Mouse (Mus musculus): ENCODE data around the gene Tbc1d17.
"Not testable (repeated sequence)": the region's sequence is repeated elsewhere in the genome, so short reads cannot be mapped to it uniquely, and the experiment has no call there.

Gene Tbc1d17

DNA sequence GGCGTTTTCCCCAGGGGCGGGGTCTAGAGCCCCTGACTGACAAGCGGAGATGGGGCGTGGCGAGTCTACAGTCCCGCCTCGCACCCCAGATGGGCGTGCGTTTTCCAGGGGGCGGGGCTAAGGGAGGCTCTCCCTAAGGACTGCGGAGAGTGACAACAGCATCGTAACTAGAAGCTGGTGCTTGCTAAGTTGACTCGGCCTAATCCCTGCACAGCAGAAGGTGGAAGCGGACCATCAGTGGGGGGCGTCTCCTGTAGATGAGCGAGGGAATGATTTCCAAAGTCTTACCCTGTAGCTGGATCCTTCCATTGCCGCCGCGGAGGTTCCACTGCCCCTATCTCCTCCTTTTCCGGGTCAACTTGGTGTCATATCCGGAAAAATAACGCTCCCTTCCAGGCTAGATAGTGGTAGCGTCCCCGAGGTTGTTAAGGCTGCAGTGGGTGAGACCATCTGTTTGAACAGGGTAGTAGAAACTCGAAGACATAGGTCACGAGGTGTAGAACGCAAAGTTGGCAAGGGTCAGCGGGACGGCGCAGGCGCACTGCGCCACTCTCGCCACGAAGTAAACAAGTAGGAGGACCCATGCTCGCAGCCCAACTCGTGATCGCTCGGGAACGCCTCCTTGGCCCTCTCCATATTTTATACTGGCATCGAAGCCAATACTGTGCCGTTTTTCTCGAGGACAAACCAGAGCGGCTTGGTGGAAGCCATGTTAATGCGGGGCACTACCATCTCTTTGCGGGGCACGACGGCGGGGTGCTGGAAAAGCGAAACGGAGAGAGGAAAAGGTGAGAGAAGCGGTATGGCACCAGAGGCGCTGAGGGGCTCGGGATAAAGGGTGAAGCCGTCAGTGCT is at the start of gene Tbc1d17, which contains the start of gene Akt1s1:
Gene Tbc1d17 (minus strand): TSS at position 519 of the 855 bp plus-strand sequence.
Gene Akt1s1 (plus strand): TSS at position 431 of the 855 bp plus-strand sequence.
- peak; percentile 100 for DNase-seq

DNA sequence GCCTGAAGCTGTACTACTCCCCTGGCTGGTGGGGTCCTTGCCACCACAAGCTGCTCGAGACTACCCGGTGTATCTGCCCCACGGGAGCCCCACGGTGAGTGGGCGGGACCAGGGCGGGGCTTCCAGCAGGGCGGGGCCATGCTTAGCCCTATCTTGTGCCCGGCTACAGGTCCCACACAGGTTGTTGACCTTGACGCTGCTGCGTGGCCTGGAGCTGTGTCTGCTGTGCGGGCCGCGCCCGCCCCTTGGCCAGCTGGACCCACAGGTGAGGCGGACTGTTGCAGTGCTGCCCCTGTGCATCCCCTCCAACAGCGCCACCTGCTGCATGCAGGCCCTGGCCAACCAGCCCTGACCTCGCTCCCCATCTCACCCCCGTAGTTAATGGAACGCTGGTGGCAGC is 49.7 kb upstream of the Tbc1d17 start:
- DNase-seq = peak; percentile 27 to 53

DNA sequence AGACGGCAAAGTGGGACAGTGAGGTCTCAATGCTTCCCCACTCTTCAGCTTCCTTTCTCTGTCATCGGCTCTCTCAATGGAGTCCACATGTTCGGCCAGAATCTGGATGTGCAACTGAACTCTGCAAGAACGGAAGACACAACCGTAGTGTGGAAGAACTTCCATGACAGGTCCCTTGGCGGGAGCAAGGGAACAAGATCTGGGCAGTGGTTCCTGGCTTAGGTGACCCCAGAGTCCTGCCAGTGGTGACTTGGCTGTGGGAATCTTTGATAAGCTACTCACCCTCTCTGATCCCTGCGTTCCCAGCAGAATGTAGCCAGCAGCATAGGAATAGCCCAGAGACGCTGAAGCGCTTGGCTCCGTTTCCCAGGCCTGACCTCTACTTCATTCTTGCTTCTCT is 47.6 kb upstream of the Tbc1d17 start:
- no peak for DNase-seq

DNA sequence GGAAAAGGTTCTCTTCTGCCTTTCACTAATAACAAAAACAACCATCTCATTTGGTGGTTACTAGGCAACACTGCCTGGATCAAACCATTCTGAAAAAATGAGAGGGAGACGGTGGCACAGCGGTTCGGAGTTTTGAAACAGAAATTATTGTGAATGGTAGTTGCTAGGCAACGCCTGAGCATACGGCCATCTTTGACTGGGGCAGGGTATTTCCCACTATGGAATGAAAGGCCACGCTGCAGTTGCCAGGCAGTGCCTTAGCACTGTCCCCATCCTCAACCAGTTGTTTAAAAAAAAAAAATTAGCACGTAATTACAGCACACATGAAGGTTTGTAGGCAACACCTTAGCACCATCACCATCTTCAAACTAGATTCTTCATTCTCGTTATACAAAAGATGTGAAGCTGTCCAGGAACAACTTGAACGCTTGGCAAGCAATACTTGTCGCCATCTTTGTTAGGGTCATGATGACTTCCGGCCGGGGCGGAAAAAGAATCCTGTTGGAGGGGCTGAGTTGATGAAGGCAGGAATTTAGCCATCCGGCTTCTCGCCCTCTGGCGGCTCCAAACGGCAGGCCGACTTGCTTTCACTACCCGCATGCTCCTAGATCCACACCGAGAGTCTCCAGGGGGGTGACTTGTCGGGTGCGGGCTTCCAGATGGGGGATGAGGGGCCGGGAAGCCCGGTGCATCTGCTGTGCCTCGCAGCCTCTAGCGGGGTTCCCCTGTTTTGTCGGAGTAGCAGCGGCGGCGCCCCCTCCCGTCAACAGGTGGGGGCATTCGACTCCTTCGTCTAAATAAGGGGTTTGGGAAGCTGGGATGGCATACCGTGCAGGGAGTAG is 46.9 kb upstream of the Tbc1d17 start, which contains the start of gene Fuz:
Gene Fuz (plus strand): TSS at position 487 of the 842 bp plus-strand sequence.
- peak; percentile 90 for DNase-seq

DNA sequence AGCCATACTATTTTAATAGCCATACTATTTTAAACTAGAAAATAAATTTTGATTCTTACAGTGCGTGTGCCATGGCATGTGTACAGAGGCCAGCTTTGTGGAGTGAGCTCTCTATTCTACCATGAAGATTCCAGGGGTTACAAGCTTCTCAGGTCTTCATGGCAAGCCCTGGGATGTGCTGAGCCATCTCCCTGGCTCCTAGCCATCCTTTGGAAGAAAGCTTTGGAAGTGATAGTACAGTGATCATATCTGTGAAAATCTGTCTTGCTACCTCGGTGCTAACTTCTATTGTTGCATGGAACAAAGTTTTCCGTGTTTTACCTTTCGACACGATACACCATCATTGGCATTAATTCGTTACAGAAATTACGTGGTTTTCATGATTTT is 46.3 kb upstream of the Tbc1d17 start:
- no peak for DNase-seq

DNA sequence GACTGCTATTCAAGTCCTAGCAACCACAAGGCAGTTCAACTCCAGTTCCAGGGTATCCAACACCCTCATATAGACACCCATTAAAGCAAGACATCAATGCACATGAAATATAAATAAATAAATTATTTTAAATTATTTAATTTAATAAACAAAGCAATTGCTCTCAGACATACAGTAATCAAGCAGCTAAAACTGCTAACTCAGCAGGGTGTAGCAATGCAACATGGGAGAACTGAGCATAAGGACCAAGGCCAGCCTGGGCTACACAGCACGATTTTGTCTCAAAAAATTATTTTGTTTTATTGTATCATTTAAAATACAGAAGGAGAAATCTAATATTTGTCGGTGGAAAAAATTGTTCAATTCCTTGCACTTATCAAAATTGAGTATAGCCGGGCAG is 45.3 kb upstream of the Tbc1d17 start:
- DNase-seq = no peak

DNA sequence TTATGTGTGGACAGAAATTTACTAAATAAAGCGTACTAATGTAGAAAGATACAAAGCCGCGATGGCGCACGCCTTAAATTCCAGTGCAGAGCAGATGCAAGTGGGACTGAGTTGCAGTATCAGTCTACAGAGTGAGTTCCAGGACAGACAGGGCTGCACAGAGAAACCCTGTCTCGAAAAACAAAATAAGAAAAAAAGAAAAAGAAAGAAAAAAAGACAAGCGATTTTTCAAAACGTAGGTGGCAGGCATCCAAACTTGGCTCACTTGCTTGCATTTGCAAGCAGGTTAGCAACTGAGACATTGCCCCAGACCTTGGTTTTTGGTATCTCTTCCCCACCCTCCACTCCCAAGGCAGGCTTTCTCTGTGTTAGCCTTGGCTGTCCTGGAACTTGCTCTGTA is 44.3 kb upstream of the Tbc1d17 start:
- DNase-seq = no peak

DNA sequence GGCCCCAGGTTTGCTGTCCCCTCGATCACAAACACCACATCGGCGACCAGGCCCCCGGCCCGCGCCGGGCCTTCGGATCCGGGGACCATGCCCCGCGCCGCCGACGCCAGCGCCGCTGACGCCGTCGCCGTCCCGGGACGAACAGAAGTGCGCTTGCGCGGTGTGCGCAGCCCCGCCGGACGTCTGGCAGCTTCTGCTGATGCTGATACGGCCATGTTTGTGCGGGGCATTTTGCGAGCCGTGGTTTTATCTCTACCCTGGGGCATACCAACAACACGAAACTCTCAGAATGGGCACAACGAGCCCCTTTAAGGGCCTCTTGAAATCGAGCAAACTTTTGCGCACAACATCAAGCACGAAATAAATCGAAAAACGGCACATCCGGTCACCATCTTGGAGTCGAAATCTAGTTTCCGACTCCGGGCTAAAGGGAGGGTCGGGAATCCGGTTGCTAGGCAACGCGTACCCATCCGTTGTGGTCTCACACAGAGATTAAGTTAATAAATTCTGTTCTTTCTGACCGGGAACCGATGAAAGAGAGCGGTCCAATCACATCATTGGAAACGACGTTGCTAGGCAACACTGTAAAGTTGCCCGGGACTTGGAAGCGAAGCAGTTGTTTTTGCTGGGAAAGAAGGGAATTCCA is 43.5 kb upstream of the Tbc1d17 start, which contains the start of gene Med25:
Gene Med25 (minus strand): TSS at position 437 of the 646 bp plus-strand sequence.
- peak; percentile 89 to 90 for DNase-seq

DNA sequence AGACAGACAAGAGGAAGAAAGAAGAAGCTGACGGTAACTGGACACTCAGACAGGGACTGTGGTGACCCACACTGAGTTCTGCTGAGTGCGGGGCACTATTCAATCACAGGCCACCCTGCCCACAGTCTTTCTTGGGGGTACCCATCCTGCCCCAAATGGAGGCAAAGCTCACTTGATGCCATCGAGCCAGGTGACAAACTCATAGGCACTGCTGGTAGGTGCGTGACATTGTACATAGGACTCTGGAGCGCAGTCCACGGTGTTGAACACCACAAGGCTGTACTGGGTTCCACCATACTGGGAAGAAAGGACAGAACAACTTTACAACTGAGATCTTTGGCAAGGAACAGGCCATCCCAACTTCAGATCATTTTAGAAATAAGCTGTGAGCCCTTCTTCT is 42.7 kb upstream of the Tbc1d17 start:
- DNase-seq = no peak

DNA sequence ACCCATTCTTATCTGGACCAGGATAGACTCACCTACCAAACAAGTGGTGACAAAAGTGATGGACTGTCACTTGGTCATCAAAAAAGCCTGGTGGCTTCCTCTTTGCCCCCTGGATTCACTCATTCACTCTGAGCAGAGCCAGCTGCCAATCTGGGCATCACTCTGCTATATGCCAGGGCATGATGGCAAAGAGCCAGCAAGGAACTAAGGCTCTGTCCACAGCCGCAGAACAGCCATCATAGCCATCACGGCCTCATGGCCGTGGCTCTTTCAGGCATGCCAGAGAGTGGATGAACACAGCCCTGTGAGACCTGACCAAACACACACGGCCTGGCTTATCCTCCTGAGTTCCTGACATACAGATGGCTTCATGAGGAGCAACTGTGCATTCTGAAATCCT is 41.9 kb upstream of the Tbc1d17 start:
- DNase-seq = peak in 1 of 2 experiments; percentile 35

DNA sequence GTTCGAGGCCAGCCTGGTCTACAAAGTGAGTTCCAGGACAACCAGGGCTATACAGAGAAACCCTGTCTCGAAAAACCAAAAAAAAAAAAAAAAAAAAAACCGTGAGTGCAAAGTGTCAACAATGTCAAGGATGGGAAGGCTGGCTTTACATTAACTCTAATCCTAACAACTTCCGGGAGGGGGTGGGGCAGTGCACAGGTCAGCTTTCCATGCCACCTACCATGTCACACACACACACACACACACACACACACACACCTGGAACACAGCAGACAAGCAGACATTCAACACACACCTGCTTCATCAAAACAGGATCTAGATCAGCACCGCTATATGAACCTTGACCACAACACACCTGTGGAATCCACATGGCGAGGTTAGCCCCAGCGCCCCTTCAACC is 41.3 kb upstream of the Tbc1d17 start:
- DNase-seq = no peak

DNA sequence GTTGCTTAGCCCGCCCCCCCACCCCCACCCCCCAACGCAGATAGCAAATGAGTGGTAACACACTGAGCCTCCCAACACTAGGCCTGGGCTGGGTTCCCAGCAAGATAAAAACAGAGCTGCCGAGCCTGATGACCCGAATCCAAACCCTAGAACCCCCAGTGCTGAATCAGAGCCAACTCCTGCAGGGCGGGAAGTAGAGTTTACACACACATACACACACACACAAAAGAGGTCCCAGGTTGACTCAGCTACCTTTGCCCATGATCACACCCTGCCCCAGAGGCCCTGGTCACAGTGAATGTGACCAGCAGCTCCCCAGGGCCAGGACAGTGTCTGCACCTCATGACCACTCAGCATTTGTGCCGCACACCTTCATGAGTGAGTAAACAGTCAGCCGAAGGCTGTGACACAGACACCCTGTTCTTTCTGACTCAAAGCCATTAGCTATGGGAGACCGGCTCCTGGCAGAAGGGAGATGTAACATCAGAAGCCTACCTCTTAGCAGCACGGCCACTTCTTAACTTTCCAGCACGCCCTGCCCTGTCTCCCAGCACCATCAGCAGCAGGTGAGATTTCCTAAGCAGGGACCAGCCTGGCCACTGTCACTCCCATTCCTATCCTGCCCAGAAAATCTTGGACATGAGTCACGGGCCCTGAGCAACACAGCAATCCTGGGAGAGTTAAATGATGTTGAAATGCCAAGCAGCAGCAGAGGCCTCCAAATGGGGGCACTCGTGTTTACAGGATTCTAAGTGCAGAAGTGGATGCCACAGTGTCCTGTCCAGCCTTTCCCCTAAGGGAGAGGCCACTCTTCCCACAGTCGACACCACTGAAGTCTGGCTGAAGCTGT is 39.6 kb upstream of the Tbc1d17 start:
- no peak for DNase-seq

DNA sequence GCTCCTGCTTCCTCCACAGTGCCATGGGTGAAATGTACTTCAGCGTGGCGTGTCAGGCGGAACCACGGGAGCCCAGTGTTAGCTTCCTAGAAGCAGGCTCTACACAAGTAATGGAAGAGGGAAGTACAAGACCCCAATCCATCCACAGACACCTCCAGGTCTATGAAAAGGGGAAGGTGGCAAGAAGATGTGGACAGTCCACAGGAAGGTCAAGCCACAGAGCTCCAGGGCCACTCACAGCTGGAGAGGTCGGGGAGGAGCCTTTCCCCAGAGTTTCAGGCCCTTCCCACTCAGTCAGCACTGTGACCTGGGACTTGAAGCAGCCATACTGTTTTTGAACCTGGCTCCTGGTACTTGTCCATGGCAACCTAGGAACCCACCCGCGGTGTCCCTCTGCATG is 38.1 kb upstream of the Tbc1d17 start:
- no peak for DNase-seq

DNA sequence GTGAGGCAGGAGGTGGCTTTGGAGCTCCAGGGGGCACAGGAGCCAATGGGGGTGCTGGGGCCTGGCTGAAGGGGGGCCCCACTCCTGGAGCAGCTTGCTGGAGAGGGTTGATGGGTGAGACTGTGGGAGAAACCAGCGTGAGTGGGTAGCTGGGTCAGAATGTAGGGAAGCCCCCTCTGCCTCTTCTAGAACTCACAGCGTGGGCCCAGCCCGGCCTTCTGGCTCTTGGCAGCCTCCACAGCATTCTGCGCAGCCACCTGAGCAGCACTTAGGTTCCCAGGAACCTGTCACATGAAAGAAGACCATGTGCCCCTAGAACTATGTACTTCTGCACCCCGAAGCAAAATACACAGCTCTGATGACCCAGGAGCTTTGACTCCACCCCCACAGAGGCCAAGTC is 35.8 kb upstream of the Tbc1d17 start:
- DNase-seq = no peak

DNA sequence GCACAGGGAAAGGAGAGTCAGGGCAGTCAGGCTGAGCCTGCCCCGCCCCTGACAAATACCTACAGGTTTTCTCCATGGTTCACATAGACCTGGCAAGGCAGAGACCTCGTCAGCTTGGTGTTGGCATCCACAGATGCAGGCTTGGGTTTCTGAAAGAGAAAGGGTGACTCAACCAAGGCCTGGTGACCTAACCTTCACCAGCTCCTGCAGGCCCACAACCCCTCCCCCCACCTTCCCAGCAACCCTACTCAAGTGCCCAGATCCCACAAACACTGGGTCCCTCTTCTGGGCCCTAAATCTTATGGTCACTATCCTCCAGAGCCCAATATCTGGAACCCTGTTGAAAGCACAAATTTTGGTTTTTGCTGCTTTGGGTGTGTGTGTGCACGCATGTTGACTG is 34.2 kb upstream of the Tbc1d17 start:
- DNase-seq = no peak

DNA sequence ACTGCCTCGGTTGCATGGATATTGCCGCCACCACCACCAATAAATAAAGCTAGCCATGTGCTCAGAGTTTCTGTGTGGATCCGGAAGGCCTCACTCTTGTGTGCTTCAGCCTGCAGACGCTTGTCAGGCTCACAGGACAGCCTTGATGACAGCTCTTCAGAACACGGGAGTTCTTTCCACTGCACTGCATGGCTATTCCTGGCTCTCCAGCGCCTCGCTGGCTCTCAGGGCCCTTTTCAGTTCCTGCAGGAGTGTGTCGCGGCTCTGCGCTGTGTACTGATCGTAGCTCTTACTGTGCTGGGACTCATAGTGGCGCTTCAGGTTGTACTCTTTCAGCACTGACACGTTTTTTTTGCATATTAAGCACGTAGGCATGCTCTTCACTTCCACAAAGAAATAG is 29.0 kb upstream of the Tbc1d17 start:
- no peak for DNase-seq

DNA sequence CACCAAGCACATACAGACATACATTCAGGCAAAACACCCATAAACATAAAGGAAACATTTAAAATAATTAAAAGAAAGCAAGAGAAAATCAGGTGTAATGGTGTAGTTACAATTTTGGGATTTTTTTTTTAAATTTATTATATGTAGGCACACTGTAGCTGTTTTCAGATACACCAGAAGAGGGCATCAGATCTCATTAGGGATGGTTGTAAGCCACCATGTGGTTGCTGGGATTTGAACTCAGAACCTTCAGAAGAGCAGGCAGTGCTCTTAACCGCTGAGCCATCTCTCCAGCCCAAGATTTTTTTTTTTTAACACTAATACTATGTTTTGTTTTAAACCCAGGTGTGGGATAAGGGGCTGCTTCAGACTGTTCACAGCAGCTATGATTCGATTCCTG is 22.9 kb upstream of the Tbc1d17 start:
- not testable (repeated sequence) for DNase-seq

DNA sequence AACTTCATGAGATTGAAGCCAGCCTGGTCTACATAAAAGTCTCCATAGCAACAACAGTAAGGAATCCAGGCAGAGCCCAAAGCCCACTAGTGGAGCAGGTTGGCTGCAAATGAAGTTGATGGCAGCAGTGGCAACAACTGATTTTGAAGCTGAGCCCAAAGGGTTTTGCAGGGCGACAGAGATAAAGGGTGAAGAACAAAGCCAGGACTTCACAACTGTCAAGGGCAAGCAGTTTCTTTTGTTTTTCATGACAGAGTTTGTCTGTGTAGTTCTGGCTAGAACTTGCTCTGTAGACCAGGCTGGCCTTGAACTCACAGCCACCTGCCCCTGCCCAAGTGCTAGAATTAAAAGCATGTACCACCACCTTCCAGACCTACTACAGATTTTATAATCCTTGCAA is 22.3 kb upstream of the Tbc1d17 start:
- DNase-seq = no peak

DNA sequence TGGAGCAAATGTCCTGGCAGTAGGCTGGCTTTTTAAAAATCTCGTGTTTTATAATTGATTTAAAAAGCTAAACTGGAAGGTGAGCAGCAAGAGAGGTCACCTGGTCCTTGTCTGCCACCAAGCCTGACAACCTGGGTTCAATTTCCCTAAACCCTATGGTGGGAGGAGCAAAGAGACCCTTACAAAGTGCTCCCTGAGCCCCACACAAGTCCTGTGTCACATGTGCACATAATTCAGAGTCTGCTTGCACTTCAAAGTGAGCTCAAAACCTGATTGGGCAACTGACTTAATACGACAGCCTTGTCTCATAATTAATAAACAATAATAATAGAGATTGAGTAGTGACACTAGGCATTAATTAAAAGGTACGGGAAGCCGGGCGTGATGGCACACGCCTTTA is 21.7 kb upstream of the Tbc1d17 start:
- no peak for DNase-seq

DNA sequence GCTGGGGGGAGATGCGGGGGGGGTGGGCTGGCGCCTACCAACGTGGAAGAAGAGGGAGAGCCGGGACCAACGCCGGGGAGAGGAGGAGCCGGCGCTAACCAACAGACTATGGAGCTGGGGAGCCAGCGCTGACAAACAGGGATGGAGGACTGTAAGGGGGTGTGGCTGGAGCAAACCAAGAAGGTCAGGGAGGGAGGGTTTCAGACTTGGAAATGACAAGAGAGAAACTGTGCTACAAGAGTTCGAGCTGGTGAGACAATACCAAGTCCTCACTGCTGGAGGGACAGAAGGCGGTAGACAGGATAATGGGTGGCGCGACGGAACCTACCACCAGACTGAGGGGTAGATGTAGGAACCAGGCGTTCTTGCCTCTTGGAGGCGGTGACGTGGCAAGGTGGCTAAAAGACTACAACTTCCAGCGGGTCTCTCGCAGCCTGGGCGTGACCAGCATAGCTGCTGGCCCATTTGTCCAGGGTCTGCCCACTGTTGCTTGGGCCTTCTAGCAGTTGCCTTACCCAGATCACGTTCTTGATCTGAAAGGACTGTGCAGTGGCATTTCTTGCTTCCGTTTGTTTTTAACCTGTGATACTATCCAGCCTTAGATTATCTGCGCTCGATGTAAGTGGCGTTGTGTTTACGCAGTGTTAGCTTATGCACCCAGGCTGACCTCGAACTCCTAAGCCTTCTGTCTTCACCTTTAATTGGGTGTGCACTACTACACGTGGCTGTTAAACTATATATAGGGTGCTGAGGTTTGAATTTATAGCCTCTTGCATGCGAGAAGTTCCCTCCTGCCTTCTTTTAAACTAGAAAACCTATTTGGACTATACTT is 21.0 kb upstream of the Tbc1d17 start, which contains the start of gene Ptov1:
Gene Ptov1 (minus strand): TSS at position 92 of the 832 bp plus-strand sequence.
- peak; percentile 92 to 93 for DNase-seq

Data from cerebellum, postnatal 36 days (tissue).